Mouse (Mus musculus): ENCODE data around the gene Samd8. TPM values are rescaled to one million over a fixed set of nuclear protein-coding genes. Genes with fewer than 3 reads are reported as not detected.

Samd8 gene
- total RNA-seq, 2 experiments from 2014 or later: 82.2 to 86.3 TPM

DNA sequence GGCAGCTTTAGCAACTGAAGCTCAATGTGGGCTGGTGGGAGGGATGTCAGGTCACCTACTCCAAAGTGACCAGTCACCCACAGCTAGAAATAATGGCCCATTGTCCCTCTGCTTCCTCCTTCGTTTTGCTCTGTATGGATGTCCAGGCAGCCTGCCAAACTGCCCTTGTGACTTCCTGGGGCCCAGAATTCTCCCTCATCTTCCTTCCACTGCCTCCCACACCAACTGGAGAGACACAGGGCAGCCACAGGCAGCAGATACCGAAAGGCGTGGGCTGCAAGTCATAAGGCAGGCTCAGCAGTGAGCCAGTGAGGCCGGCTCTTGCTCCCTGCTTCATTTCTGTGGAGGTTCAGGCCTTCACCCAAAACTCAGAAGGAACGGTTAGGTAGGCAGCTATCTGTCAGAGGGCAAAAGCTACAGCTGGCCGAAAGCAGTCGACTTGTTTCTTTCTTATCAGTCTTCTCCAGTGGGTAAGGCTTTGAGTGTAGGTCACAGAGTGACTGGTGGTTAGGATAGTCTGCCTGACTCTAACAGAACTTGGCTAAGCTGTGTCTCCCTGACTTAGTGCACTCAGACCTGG, 72.6 kb downstream of the Samd8 start:
- DNase-seq (ENCODE audit: low spot score in 2 of 2): peak; percentile 61 to 80

DNA sequence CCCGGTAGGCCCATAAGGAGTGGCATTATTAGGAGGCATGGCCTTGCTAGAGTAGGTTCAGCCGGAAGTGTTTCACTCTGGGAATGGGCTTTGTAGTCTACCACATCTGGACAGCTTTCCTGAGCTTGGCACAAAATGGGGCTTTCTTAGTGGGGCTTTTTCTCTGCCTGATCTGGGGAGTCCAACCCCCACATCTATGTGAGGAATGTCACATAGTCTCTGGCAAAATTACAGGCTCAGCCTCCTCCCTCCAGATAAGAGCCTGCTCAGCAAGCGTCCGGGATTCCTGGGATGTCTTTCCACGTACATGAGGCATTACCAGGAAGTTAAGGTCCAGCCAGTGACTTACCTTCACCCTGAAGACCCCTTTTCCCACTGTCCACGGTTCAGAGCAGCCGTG, 73.6 kb downstream of the Samd8 start:
- no peak for DNase-seq (ENCODE audit: low spot score in 2 of 2)

DNA sequence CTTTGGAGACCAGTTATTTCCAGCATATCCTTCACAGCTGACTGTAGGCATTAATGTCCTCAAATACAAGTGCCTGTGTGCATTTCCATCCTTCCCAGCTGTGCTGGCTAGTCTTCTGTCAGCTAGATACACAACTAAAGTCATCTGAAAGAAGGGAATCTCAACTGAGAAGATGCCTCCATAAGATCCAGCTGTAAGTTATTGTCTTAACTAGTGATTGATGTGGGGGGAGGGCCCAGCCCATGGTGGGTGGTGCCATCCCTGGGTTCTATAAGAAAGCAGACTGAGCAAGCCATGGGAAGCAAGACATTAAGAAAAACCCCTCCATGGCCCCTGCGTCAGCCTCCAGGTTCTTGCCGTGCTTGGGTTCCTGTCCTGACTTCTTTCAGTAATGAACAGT, 74.6 kb downstream of the Samd8 start, which contains the start of gene Vdac2:
TSS of gene Vdac2 (plus strand) at position 301 of the 400 bp plus-strand sequence.
- no peak for DNase-seq (ENCODE audit: low spot score in 2 of 2)

DNA sequence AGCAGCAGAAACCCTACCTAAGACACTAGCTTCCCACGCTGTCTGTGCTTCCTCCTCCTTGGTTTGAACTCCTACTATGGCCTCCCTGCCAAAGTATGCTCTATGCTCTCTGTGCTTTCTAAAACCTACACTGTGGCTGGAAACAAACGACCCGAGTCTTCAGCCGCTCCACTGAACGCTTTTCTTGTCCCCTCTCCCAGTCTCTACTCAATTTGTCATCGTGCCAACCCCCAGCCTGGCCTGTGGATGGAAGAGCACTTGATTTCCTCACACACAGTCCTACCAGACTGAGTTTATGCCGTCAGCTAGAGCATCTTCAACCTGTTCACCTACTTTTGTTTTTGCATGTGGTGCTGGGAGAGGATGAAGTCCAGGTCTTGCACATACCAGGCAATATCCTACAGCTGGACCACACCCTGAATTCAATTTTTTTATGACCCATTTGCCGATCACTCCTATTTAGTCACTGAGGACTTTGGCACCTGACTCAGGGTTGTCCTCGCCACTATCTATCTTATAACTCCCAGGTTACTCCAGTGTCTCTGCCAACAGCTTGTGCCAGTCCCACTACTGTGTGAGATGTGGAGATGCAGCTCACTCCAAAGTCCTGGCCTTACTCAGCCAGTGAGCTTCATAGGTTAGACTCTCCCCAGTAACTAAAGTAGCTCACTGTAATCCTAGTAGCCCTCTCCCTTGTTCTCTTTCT, 75.6 kb downstream of the Samd8 start:
- no peak for DNase-seq (ENCODE audit: low spot score in 2 of 2)

DNA sequence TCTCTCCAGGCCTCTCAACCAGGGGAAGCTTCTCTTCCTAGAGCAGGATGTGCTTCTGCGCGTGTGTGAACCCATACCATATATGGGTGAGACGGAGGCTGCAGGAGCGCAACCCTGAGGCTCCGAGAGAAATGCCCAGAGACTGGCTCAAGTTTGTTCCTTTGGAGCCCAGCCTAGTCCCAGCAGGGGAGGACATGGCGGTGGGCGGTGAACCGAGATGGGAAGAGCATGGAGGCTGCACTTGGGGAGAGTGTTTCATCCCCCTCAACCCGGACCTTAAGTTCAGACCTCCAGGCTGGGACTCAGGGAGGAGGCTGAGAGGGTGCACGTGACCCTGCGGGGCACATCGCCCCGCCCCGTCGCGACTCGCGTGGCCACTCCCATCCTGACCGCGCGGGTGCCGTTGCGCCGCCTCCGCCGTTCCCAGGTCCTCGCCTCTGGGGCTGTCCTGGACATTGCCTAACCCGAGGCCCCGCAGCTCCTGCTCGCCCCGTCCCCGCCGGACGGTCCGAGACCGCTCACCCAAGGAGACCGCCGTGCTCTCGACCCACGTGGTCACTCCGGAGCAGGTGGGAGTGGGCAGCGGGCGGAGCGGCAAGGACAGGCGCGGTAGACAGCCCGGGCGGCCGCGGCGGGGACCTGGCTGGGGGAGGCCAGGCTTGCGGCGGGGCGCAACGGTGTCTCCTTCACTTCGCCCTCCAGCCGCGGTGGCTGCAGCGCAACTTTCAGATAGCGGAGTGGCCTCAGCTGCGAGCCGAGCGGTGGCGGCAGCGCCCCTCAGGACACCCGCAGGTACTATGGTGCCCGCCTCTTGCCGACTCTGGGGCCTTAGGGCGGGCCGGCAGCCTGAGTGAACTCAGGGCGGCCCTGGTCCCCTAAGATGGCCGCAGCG, 80.8 kb downstream of the Samd8 start:
- DNase-seq (ENCODE audit: low spot score in 2 of 2): peak; percentile 95 to 97

DNA sequence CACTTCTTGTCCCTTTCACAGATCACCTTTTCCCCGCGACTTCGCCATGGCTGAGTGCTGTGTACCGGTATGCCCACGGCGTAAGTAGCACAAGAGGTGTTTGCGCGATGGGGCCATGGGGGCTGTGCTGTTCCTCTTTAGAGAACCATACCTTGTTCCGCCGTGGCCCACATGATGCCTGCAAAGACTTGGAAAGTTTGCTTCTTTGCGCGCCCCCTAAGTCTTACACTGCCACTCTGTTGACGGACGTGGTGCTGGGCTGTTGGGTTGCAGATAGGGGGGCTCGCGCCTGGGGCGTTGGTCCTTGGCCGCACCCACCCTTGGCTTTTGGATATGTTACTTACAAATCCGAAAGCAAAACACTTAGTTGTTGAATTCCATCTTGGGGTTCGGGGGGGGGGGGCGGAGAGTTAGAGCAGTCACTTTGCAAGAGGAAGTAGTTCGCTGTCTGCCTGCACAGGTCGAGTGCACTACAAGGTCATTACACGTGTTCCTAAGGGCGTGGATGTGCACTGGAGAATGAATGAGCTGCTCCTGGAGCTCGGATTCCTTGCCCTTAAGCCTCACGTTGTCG, 81.6 kb downstream of the Samd8 start:
- DNase-seq (ENCODE audit: low spot score in 2 of 2): no peak

DNA sequence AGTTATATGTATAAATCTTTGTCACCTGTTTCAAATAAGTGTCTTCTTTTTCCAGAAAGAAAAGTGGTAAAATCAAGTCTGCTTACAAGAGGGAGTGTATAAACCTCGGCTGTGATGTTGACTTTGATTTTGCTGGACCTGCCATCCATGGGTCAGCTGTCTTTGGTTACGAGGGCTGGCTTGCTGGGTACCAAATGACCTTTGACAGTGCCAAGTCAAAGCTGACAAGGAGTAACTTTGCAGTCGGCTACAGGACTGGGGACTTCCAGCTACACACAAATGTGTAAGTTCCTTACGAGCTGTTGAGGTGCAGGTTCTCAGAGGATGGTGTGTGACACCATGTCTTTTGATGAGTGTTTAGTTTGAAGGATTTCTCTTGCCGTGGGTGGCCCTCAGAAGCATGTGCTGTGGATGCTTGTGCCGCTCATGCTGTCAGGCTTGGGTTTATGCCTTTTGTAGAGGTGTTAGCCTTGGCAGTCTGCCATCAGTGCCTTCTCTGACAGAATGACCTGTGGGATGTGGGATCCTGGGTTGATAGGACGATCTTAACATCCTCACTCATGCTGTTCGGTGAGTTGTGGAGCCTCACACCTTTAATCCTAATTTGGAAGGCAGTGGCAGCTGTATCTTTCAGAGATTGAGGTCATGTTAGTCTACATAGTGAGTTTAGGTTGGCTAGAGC, 88.1 kb downstream of the Samd8 start:
- no peak for DNase-seq (ENCODE audit: low spot score in 2 of 2)

DNA sequence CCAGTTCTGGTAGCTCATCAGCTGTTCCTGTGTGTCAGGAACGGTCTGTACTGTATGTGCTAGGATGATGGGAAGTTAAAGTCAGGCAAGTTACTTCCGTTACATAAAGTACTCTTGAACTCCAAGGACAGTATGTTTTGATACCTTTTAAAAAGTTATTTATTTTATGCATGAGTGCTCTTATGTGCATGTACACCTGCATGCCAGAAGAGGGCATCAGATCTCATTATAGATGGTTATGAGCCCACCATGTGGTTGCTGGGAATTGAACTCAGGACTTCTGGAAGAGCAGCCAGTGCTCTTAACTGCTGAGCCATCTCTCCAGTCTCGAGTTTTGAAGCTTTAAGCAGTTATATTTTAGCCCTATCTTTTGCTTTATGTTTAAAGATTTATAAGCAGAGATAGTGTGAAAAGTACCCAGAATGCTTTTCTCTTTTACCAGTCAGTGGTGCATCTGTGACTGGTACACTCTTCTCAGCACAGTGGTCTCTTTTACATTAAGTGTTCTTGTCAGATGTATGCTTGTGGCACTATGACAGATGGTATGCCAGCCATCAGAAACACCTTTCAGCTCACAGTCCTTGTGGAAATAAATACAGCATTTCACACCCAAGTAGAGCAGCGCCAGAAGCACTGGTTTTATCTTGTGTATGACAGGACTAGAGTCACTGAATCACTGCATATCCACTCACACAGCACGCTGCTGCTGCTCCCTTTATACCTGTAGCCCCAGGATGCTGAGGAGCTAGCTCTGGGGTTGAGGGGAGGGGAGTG, 91.7 kb downstream of the Samd8 start:
- no peak for DNase-seq (ENCODE audit: low spot score in 2 of 2)

DNA sequence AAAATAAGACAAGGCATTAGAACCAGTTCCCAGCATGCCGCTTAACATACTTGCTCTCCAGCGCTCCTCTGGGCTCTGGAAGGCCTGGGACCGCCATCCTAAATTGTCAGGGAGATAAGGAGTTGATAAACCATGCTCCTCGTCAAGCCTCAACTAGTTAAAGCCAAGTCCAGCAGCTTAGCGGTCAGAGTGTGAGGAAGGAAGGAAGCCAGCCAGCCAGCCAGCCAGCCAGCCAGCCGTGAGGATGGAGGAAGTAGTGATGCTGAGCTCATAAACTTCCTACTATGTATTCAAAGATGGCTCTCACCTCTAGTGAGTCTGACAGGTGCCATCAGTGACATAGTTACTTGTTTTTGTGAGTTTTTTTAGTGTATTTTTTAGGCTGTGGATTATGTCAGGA, 92.9 kb downstream of the Samd8 start:
- no peak for DNase-seq (ENCODE audit: low spot score in 2 of 2)

DNA sequence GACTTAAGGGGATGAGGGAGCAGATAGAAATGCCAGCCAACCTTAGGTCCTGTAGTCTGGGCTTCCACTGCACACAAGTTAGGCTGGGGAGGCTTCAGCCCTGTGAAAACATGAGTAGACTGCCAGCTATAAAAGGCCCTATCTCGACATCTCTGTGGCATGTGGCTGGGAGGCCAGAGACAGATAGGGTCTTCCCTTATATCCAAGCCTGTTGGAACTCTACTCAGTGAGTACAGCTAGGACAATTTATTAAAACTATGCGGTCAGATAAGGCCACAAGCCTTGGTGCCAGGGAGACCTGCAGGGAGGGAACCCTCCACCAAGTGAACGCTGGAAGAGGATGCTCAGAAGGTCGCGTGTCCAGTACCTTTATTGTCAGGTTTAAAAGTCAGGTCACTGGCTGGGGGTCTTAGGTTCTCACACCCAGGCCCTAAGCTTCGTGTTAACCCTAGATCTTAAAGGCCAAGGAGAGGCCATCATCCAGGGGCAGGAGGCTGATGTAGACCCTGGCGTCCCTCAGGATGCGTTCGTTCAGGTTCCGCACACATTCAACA, 96.6 kb downstream of the Samd8 start:
- DNase-seq (ENCODE audit: low spot score in 2 of 2): no peak

DNA sequence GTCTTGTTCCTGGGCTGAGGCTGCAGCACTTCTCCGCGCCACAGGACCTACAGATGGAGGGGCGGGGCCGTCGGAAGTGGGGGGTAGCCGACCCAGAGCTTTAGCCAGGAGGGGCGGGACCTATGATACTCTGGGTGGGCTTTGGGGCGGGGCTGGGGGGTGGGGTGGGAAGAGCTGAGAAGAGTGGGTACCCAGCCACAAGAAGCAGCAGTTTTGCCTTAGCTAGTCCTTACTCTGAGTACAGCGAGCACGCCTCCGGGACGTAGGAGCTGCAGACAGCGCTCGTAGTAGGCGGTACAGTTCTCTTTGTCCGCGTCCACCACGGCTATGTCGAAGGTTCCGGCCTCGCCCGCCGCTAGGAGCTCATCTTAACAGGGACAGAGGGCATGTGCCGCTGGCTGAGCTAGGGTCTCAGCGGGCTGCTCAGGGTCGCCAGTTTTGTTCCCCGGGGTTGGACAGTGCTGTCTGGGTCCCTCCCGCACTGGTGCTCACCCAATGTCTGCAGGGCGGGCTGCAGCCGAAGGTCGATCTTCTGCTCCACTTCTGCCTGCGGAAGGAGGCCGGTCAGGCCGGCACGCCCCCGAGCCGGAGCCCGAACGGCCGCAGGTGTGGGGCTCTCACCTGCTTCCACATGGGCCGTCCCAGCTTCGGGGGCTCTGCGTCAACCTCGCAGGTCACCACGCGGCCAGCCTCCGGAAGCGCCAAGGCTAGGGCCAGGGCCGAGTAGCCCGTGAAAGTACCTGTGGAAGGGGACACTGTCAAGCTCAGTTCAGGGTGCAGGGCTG, 97.2 kb downstream of the Samd8 start:
- peak in 1 of 2 experiments; percentile 50 for DNase-seq (ENCODE audit: low spot score in 2 of 2)

Other genes starting within 250 kb of the Samd8 start
- gene Dupd1, start 36.0 kb upstream of the Samd8 start, total RNA-seq (2021): under 1 TPM; 0.45 to 0.48 TPM
- under 1 TPM; 0.62 to 0.68 TPM for gene Dusp13, start 650 bp downstream of the Samd8 start, total RNA-seq (2021)
- 100 to 1,000 TPM; 234 to 237 TPM for gene Vdac2, start 74.7 kb downstream of the Samd8 start, total RNA-seq (2021)
- gene Comtd1, start 98.4 kb downstream of the Samd8 start, total RNA-seq (2021): 10 to 100 TPM; 28.3 to 29.7 TPM
- gene Zfp503, start 239.1 kb downstream of the Samd8 start, total RNA-seq (2021): 1 to 10 TPM; 3.6 to 4.1 TPM

Measured in layer of hippocampus, adult 18-20 months (tissue).